Mouse (Mus musculus) Patski (cell line): Measurements from ENCODE around the gene Pla2g4e. TPM values are rescaled to one million over a fixed set of nuclear protein-coding genes. Genes with fewer than 3 reads are reported as not detected.

ENCODE experiments used
- ATAC-seq: fragments of 100-300 bp; one replicate; pipeline ENCODE4 v1.8.0; 2021
- CTCF ChIA-PET: fragments of 350-600 bp; sonication (Branson Sonifier 250); formaldehyde crosslinking; loops from one replicate; lab custom pipeline; 2022; ENCODE audit warnings: inconsistent platforms; lab: Charles Lee
- POLR2A ChIA-PET: fragments of 350-600 bp; sonication (Branson Sonifier 250); formaldehyde crosslinking; loops from one replicate; lab custom pipeline; 2022; ENCODE audit warnings: antibody characterized with exemption, inconsistent platforms; lab: Charles Lee
- DNase-seq: peaks from one replicate; pipeline ENCODE4 v3.0.0-alpha.2; 2011; ENCODE audit warnings: low read depth, low spot score
- H3K27me3 ChIP-seq: fragments of 371-371 bp; one replicate; pipeline ENCODE4 v1.5.1; 2021
- CTCF ChIP-seq: fragments of 100-300 bp; IDR thresholded peaks from one replicate; pipeline ENCODE4 v1.5.1; 2021
- in situ Hi-C: fragments of 300-500 bp; cut with MboI; formaldehyde crosslinking; loops from 3 replicates; pipeline ENCODE4 v1.11.1; 2018; ENCODE audit warnings: low pct_unique_long_range_greater_than_20kb, mixed read lengths
- polyA plus RNA-seq: library from polyadenylated mRNA; unstranded; gene quantifications from one replicate; pipeline ENCODE4 v1.2.3, GENCODE M21; 2021

The Pla2g4e gene
- polyA plus RNA-seq, 1 experiment from 2014 or later = 0.01 TPM

DNA sequence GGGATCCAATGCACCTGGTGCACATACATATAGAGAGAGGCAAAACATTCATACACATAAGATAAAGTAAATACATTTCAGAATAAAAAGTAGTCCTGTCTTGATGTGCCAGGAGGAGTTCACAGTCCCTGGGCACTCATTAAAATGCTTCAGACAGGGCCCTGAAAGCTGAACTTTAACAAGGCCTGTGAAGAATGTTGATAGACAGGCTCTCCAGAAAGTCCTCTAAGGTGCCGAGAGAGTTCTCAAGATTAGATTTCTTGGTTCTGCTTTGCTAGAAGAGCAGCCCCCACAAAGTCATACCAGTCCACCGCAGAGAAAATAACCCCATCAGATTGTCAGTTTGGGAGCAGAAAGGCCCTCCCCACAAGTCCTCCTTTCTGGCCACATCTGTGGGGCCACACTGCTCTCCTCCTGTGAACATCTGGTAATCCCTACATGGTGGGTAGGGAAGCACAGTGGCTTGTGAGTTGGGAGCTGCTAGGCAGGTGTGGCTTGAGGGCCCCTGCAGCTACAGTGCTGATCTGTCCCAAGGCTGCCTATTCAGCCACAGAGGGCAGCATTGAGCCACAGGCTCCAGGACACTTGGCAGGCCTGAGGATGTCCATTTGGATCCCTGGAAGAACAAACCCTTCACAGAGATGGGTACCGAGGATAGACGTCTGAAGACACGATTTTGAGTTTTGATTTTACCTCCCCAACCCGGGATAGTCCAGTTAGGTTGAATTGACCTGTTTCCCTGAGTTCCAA, 59.4 kb downstream of the Pla2g4e start:
- TF ChIP-seq CTCF = peak; percentile 52
- ATAC-seq (no peak), DNase-seq (no peak)
- ChIA-PET POLR2A (no interaction called here), CTCF (interaction anchor here (1.2 to 1.5 kb wide), 2 partner anchors 101 to 117 kb away, joined by 3 to 6 read pairs; no protein-coding TSS in a partner anchor)
- in situ Hi-C loops = no loop called here
- no peaks in the 10 kb centered on the region for H3K27me3 ChIP-seq

DNA sequence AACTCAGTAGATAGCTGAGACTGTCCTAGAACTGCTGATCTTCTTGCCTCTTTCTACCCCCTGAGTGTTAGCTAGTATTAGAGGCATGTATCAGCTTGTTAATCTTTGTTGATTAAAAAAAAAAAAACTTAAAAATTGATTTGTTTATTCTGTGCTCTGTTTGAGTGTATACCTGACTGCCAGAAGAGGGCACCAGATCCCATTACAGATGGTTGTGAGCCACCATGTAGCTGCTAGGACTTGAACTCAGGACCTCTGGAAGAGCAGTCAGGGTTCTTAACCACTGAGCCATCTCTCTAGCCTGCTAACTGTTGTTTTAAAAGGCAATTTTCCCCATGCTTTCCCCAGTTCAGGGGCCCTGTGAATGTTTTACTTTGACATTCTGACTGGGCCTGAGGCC, 66.2 kb downstream of the Pla2g4e start:
- POLR2A ChIA-PET = interaction anchor here (1.1 kb wide), 1 partner anchor 108 kb away, joined by 3 read pairs; no protein-coding TSS in a partner anchor
- no peak for DNase-seq
- no peak for ATAC-seq
- TF ChIP-seq CTCF = peak; percentile 60
- in situ Hi-C loops = loop anchor here (5.0 kb wide), 1 partner anchor 103 kb away; no protein-coding TSS in a partner anchor
- H3K27me3 ChIP-seq = no peaks in the 10 kb centered on the region
- CTCF ChIA-PET = interaction anchor here (1.0 to 1.2 kb wide), 2 partner anchors 59 to 148 kb away, joined by 3 read pairs; no protein-coding TSS in a partner anchor

DNA sequence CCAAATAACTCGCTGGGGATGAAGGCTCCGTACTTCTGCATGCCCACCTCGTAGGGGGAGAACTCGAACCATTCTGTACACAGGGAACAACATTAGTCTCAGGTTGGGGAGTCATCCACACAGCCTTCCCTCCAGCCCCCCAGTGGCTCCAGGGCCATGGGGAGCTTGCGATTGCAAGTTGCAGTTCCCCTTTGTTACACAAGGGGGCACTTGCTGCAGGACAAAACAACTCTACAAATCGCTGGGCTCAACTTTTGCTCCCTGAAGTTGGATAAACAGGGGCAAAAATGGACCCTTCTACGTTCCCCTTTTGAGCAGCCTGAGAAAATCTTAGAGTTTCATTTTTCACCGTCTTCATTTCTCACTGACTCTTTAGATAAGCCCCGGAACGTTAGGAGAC, 71.4 kb downstream of the Pla2g4e start:
- TF ChIP-seq CTCF = peak; percentile 69
- DNase-seq (no peak), ATAC-seq (no peak)
- ChIA-PET POLR2A (no interaction called here), CTCF (interaction anchor here (0.7 to 1.9 kb wide), 7 partner anchors 19 to 108 kb away, joined by 3 to 8 read pairs (median 4); partner anchors contain the start of gene Ehd4)
- H3K27me3 ChIP-seq = no peaks in the 10 kb centered on the region
- in situ Hi-C loops = loop anchor here (5.0 kb wide), 1 partner anchor 86 kb away; no protein-coding TSS in a partner anchor

DNA sequence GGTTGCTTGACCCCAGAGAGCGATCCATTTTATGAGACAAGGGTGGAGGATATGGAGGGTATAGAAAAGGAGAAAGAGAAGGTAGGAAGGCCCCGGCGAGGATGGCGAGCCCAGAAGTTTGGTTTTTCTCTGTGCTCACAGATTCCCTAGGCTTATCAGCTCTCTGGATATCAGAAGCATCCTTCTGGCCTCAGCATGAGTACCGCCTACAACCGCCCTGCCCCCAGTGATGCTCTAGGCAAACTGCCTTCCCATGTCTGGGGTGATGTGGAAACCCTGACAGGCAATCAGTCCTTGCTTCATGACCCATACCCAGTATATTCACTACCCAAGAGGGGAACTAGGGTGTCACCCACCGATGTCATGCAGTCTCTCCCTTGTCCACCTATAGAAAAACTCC, 73.8 kb downstream of the Pla2g4e start:
- in situ Hi-C loops = loop anchor here (5.0 kb wide), 1 partner anchor 84 kb away; no protein-coding TSS in a partner anchor
- ATAC-seq (no peak), DNase-seq (no peak)
- no peak for TF ChIP-seq CTCF
- no peaks in the 10 kb centered on the region for H3K27me3 ChIP-seq
- ChIA-PET POLR2A (no interaction called here), CTCF (interaction anchor here (1.2 to 5.4 kb wide), 4 partner anchors 13 to 104 kb away, joined by 5 to 48 read pairs (median 11); no protein-coding TSS in a partner anchor)

DNA sequence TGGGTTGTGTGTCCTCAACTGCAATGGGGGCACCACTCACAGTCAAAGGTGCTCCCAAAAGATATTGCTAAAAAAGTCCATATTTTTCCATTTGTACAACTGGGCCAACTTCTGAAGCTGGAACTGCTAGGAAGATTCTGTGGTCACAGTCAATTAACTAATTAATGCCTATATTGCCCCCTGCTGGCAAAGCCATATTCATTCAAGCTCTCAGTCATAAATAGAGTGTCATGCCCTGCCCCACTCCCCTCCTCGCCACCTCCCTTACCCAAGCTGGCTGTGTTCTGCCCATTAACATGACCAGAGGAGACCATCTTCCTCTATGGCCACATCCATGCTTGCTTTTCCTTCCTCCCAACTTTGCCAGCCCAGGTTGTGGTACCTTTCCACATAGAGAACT, 74.4 kb downstream of the Pla2g4e start:
- ATAC-seq (no peak), DNase-seq (no peak)
- TF ChIP-seq CTCF = peak; percentile 54
- no peaks in the 10 kb centered on the region for H3K27me3 ChIP-seq
- in situ Hi-C loops = loop anchor here (5.0 kb wide), 1 partner anchor 83 kb away; no protein-coding TSS in a partner anchor
- ChIA-PET POLR2A (no interaction called here), CTCF (interaction anchor here (1.1 to 5.4 kb wide), 7 partner anchors 13 to 199 kb away, joined by 3 to 48 read pairs (median 5); partner anchors contain the start of gene Mapkbp1)

DNA sequence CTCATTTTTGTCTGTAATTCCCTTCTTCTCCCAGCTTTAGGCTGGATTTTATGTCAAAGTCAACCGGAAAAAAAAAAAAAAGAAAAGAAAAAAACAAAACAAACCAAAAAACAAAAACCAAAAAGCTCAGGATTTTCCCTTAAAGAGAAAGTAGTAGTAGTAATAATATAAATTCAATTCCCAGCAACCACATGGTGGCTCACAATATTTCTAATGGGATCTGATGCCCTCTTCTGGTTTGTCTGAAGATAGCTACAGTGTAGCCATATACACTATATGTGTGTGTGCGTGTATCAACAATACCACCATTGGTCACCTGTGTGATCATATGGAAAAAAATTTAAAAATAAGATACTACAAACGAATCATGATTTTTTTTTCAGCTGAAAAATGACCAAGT, 75.8 kb downstream of the Pla2g4e start:
- ChIA-PET POLR2A (interaction anchor here (0.6 to 1.1 kb wide), 3 partner anchors 30 to 199 kb away, joined by 5 to 8 read pairs (median 6); no protein-coding TSS in a partner anchor), CTCF (interaction anchor here (0.7 to 5.4 kb wide), 10 partner anchors 11 to 198 kb away, joined by 3 to 48 read pairs (median 5); partner anchors contain the start of gene Mapkbp1)
- no peaks in the 10 kb centered on the region for H3K27me3 ChIP-seq
- DNase-seq (no peak), ATAC-seq (no peak)
- TF ChIP-seq CTCF = peak; percentile 58
- in situ Hi-C loops = no loop called here

DNA sequence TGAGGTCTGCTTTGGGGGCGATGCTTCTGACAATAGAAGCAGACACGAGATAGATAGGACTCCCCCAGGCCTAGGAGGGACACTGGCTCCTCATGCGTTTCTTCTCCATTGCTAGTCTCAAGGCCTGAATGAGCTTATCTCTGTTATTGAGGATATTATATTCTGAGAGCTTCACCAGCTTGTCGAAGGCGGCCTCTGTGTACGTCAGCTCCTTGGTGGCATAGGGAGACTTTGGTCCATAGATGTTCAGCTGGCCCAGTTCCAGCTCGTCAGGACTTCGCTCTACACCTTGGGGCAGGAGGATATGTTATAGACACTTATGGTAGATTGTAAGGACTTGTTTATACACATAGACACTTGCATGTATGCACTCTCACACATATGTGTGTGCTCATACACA, 77.4 kb downstream of the Pla2g4e start:
- no peak for DNase-seq
- no peak for TF ChIP-seq CTCF
- no peaks in the 10 kb centered on the region for H3K27me3 ChIP-seq
- CTCF ChIA-PET = interaction anchor here (1.3 to 5.4 kb wide), 4 partner anchors 10 to 86 kb away, joined by 3 to 48 read pairs (median 12); no protein-coding TSS in a partner anchor
- POLR2A ChIA-PET = interaction anchor here (1.1 kb wide), 1 partner anchor 81 kb away, joined by 3 read pairs; no protein-coding TSS in a partner anchor
- ATAC-seq = no peak
- in situ Hi-C loops = no loop called here

DNA sequence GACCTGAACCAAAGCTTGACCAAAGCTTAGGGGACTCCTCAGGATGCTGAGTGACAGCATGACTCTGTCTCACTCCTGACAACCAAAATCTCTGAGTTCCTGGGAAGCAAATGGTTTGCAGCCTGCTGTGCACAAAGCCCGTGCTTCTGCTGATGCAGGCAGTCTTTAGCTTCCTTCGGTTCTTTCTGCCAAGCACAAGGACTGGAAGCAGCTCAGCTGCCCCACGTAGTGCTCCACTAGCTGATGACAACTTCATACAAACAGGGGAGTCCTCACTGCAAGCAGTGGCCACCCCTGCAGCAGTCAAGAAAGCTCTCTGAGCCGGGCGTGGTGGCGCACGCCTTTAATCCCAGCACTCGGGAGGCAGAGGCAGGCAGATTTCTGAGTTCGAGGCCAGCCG, 79.7 kb downstream of the Pla2g4e start:
- in situ Hi-C loops = no loop called here
- ChIA-PET POLR2A (interaction anchor here (0.8 kb wide), 1 partner anchor 72 kb away, joined by 3 read pairs; no protein-coding TSS in a partner anchor), CTCF (interaction anchor here (0.9 kb wide), 1 partner anchor 83 kb away, joined by 3 read pairs; no protein-coding TSS in a partner anchor)

DNA sequence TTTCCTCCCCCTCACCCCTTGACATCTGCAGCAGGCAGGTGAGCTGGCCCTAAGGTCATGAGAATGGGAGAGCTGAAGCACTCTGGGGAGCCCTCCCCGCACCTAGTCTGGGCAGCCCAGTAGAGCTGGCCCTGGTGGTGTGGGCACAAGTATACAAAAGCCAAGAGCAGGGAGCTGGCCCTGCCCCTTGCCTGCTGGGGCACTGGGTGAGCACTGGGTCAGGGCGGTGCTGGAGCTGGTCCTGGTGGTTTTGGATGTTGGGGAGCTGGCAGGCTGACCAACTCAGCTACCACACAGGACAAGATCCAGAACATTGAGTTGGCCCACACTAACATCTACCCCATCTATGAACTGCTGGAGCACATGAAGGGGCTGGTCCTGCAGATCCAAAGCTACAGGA, 85.7 kb downstream of the Pla2g4e start:
- ATAC-seq = no peak
- TF ChIP-seq CTCF = no peak
- H3K27me3 ChIP-seq = no peaks in the 10 kb centered on the region
- no peak for DNase-seq
- in situ Hi-C loops = no loop called here
- CTCF ChIA-PET = interaction anchor here (3.7 kb wide), 1 partner anchor 10 kb away, joined by 17 read pairs; no protein-coding TSS in a partner anchor
- POLR2A ChIA-PET = no interaction called here

More for the DNA sequence above, 79.7 kb downstream of the Pla2g4e start:
- TF ChIP-seq CTCF = no peak
- ATAC-seq (no peak), DNase-seq (no peak)
- no peaks in the 10 kb centered on the region for H3K27me3 ChIP-seq

DNA sequence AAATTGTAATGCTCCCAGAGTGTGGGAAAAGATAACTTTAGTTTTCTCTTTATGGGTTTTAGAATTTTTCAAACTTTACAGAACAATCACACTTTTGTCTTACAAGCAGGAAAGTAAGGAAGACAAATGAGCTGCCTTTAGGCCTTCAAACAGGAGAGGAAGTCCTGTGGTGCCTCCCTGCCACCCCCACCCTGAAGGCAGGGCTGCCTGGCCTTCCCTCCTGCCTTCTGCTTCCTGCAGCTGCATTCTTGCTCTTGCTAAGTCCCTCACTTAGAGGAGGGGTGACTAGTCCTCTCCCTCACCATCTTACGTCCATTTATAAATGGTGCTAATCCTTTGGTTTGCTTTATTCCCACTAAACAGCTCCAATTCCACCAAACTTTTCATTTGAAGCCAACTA, 86.3 kb downstream of the Pla2g4e start:
- POLR2A ChIA-PET = no interaction called here
- no peak for TF ChIP-seq CTCF
- in situ Hi-C loops = no loop called here
- CTCF ChIA-PET = interaction anchor here (0.7 to 3.7 kb wide), 4 partner anchors 11 to 189 kb away, joined by 3 to 17 read pairs (median 4); no protein-coding TSS in a partner anchor
- ATAC-seq = no peak
- no peak for DNase-seq
- H3K27me3 ChIP-seq = no peaks in the 10 kb centered on the region
